Mouse (Mus musculus) myocyte (in vitro differentiated cells): ENCODE data around the gene Tspan18. TPM values are rescaled to one million over a fixed set of nuclear protein-coding genes. Genes with fewer than 3 reads are reported as not detected.

ENCODE experiments used
- H3K27me3 ChIP-seq: one replicate; pipeline ENCODE4 v1.6.1; 2011; ENCODE audit not compliant: control insufficient read depth, insufficient read depth, insufficient read length
- H3K36me3 ChIP-seq: one replicate; pipeline ENCODE4 v1.6.1; 2011; ENCODE audit not compliant: control insufficient read depth, insufficient read depth
- H3K4me2 ChIP-seq: one replicate; pipeline ENCODE4 v1.6.1; 2011; ENCODE audit warnings: low read depth, control low read depth
- H3K4me3 ChIP-seq: one replicate; pipeline ENCODE4 v1.5.1; 2011; ENCODE audit warnings: mild to moderate bottlenecking, control low read depth, moderate library complexity
- H3K79me2 ChIP-seq: one replicate; pipeline ENCODE4 v1.6.1; 2011; ENCODE audit not compliant: control insufficient read depth, insufficient read depth
- H3ac ChIP-seq: one replicate; pipeline ENCODE4 v1.6.1; 2011; ENCODE audit not compliant: control insufficient read depth, insufficient read length
- CEBPB ChIP-seq: IDR thresholded peaks from 2 replicates; pipeline ENCODE4 v1.6.1; 2011; ENCODE audit warnings: mild to moderate bottlenecking, moderate library complexity; ENCODE audit not compliant: poor library complexity, insufficient read depth, severe bottlenecking
- E2F4 ChIP-seq: IDR thresholded peaks from one replicate; pipeline ENCODE4 v1.6.1; 2011; ENCODE audit warnings: mild to moderate bottlenecking, control low read depth, moderate library complexity; ENCODE audit not compliant: insufficient read depth
- MAX ChIP-seq: IDR thresholded peaks from one replicate; pipeline ENCODE4 v1.6.1; 2011; ENCODE audit warnings: low read depth, mild to moderate bottlenecking, control low read depth
- MYOD1 ChIP-seq, 3 experiments: IDR thresholded peaks; one replicate each; pipeline ENCODE4 v1.6.1; 2011; ENCODE audit warnings: control low read depth in 2 of 3, low read depth in 2 of 3, mild to moderate bottlenecking in 2 of 3, moderate library complexity in 1 of 3; ENCODE audit not compliant: insufficient read length in 2 of 3, control insufficient read depth in 1 of 3
- MYOG ChIP-seq, 3 experiments: IDR thresholded peaks; one replicate each; pipeline ENCODE4 v1.6.1; 2011; ENCODE audit warnings: control low read depth in 2 of 3, low read depth in 2 of 3, mild to moderate bottlenecking in 2 of 3; ENCODE audit not compliant: insufficient read length in 2 of 3, control insufficient read depth in 1 of 3, insufficient read depth in 1 of 3
- POLR2A ChIP-seq: IDR thresholded peaks from one replicate; pipeline ENCODE4 v1.6.1; 2011; ENCODE audit warnings: low read depth, mild to moderate bottlenecking, control low read depth, moderate library complexity; ENCODE audit not compliant: insufficient read length
- POLR2AphosphoS2 ChIP-seq: IDR thresholded peaks from one replicate; pipeline ENCODE4 v1.6.1; 2011; ENCODE audit warnings: low read depth, control low read depth; ENCODE audit not compliant: insufficient read length
- REST ChIP-seq: IDR thresholded peaks from one replicate; pipeline ENCODE4 v1.6.1; 2011; ENCODE audit warnings: mild to moderate bottlenecking, control low read depth, moderate library complexity; ENCODE audit not compliant: insufficient read depth, insufficient read length
- SRF ChIP-seq: IDR thresholded peaks from one replicate; pipeline ENCODE4 v1.6.1; 2011; ENCODE audit warnings: low read depth; ENCODE audit not compliant: control insufficient read depth, insufficient read length
- TCF12 ChIP-seq: IDR thresholded peaks from one replicate; pipeline ENCODE4 v1.6.1; 2011; ENCODE audit warnings: mild to moderate bottlenecking, control low read depth; ENCODE audit not compliant: poor library complexity, insufficient read depth, severe bottlenecking
- TCF3 ChIP-seq: IDR thresholded peaks from one replicate; pipeline ENCODE4 v1.6.1; 2011; ENCODE audit warnings: low read depth, control low read depth; ENCODE audit not compliant: insufficient read length
- USF1 ChIP-seq: IDR thresholded peaks from one replicate; pipeline ENCODE4 v1.6.1; 2011; ENCODE audit warnings: low read depth, mild to moderate bottlenecking, control low read depth, moderate library complexity
- polyA plus RNA-seq: library from polyadenylated mRNA; unstranded; fragments of >200 nt; fragmentation: generic; extraction: Trizol; gene quantifications from one replicate; pipeline ENCODE4 v1.2.1, GENCODE M21; 2012; ENCODE audit warnings: missing spikeins

Gene Tspan18
- polyA plus RNA-seq, 1 experiment = 0.02 TPM

- peaks cover 15% of the 10 kb centered on the region for H3K27me3 ChIP-seq
- H3ac ChIP-seq = no peak overlapping the region
- H3K36me3 ChIP-seq = no peaks in the 10 kb centered on the region
- TF ChIP-seq MAX = no peak
- TF ChIP-seq SRF = no peak
- TF ChIP-seq MYOD1 (IDR thresholded peaks at IDR 0.05; ENCODE audit: control insufficient read depth in 1 of 3, insufficient read length in 2 of 3, low read depth in 2 of 3) = no peak
- no peak for TF ChIP-seq MYOG (IDR thresholded peaks at IDR 0.05; ENCODE audit: control insufficient read depth in 1 of 3, insufficient read depth in 1 of 3, insufficient read length in 2 of 3, low read depth in 2 of 3)
- no peak for TF ChIP-seq E2F4
- no peaks in the 10 kb centered on the region for H3K79me2 ChIP-seq
- no peak overlapping the region for H3K4me3 ChIP-seq
- no peak overlapping the region for H3K4me2 ChIP-seq
Measured at GRCm38 (mm10) chr2:93353725-93354124, 19.4 kb upstream of the Tspan18 start.

- no peak for TF ChIP-seq SRF
- no peak for TF ChIP-seq POLR2AphosphoS2
- TF ChIP-seq USF1 = no peak
- TF ChIP-seq CEBPB = no peak
- no peak for TF ChIP-seq TCF12
- no peak for TF ChIP-seq POLR2A
- TF ChIP-seq MAX = no peak
- no peak for TF ChIP-seq REST
- no peak for TF ChIP-seq E2F4
- TF ChIP-seq MYOG (IDR thresholded peaks at IDR 0.05; ENCODE audit: control insufficient read depth in 1 of 3, insufficient read depth in 1 of 3, insufficient read length in 2 of 3, low read depth in 2 of 3) = no peak
- no peak for TF ChIP-seq TCF3
- no peak overlapping the region for H3K4me2 ChIP-seq
Measured at GRCm38 (mm10) chr2:93352915-93353685, 18.8 kb upstream of the Tspan18 start.

GRCm38 (mm10) chr2:93351352-93351751 lies 17.0 kb upstream of the Tspan18 start:
- H3K36me3 ChIP-seq = no peaks in the 10 kb centered on the region
- H3ac ChIP-seq = no peak overlapping the region
- H3K79me2 ChIP-seq = no peaks in the 10 kb centered on the region
- no peak overlapping the region for H3K4me3 ChIP-seq
- peaks cover 19% of the 10 kb centered on the region for H3K27me3 ChIP-seq
- no peak for TF ChIP-seq CEBPB
- no peak for TF ChIP-seq POLR2A
- TF ChIP-seq TCF3 = no peak
- TF ChIP-seq MYOD1 (IDR thresholded peaks at IDR 0.05; ENCODE audit: control insufficient read depth in 1 of 3, insufficient read length in 2 of 3, low read depth in 2 of 3) = no peak
- TF ChIP-seq TCF12 = no peak
- TF ChIP-seq USF1 = no peak
- no peak for TF ChIP-seq MYOG (IDR thresholded peaks at IDR 0.05; ENCODE audit: control insufficient read depth in 1 of 3, insufficient read depth in 1 of 3, insufficient read length in 2 of 3, low read depth in 2 of 3)
- TF ChIP-seq SRF = no peak
- TF ChIP-seq MAX = no peak
- TF ChIP-seq POLR2AphosphoS2 = no peak
- no peak for TF ChIP-seq E2F4
- no peak for TF ChIP-seq REST
- no peak overlapping the region for H3K4me2 ChIP-seq

More at GRCm38 (mm10) chr2:93352915-93353685, 18.8 kb upstream of the Tspan18 start:
- H3ac ChIP-seq = no peak overlapping the region
- no peaks in the 10 kb centered on the region for H3K79me2 ChIP-seq
- H3K4me3 ChIP-seq = no peak overlapping the region
- H3K36me3 ChIP-seq = no peaks in the 10 kb centered on the region
- peaks cover 15% of the 10 kb centered on the region for H3K27me3 ChIP-seq

- Histone ChIP-seq H3K79me2 (no peaks in the 10 kb centered on the region), H3K4me2 (no peak overlapping the region), H3ac (no peak overlapping the region), H3K36me3 (no peaks in the 10 kb centered on the region), H3K4me3 (no peak overlapping the region), H3K27me3 (peaks cover 34% of the 10 kb centered on the region)
- no peak for TF ChIP-seq CEBPB
- no peak for TF ChIP-seq TCF12
- TF ChIP-seq MYOD1 (IDR thresholded peaks at IDR 0.05; ENCODE audit: control insufficient read depth in 1 of 3, insufficient read length in 2 of 3, low read depth in 2 of 3) = no peak
- TF ChIP-seq POLR2A = no peak
- no peak for TF ChIP-seq E2F4
- TF ChIP-seq REST = no peak
- TF ChIP-seq MAX = no peak
- TF ChIP-seq SRF = no peak
- no peak for TF ChIP-seq USF1
- no peak for TF ChIP-seq MYOG (IDR thresholded peaks at IDR 0.05; ENCODE audit: control insufficient read depth in 1 of 3, insufficient read depth in 1 of 3, insufficient read length in 2 of 3, low read depth in 2 of 3)
- no peak for TF ChIP-seq TCF3
- TF ChIP-seq POLR2AphosphoS2 = no peak
Measured at GRCm38 (mm10) chr2:93347018-93347417, 12.7 kb upstream of the Tspan18 start.

GRCm38 (mm10) chr2:93346609-93347008 lies 12.3 kb upstream of the Tspan18 start:
- H3K27me3 ChIP-seq = peaks cover 34% of the 10 kb centered on the region
- no peak overlapping the region for H3K4me3 ChIP-seq
- no peaks in the 10 kb centered on the region for H3K79me2 ChIP-seq
- H3ac ChIP-seq = no peak overlapping the region
- H3K4me2 ChIP-seq = no peak overlapping the region
- TF ChIP-seq SRF (no peak), TCF12 (no peak), CEBPB (no peak), E2F4 (no peak), POLR2A (no peak), REST (no peak), POLR2AphosphoS2 (no peak)
- no peaks in the 10 kb centered on the region for H3K36me3 ChIP-seq
